Mouse (Mus musculus) CD4-positive, CD25-positive, alpha-beta regulatory T cell, adult 2 months (primary cell): Measurements from ENCODE around the gene Diras2.

Experiments
- DNase-seq: peaks from one replicate; pipeline ENCODE4 v3.0.0-alpha.2; 2012; ENCODE audit warnings: low read depth, low spot score

Diras2 gene

GRCm38 (mm10) chr13:52531121-52531520 is at the start of gene Diras2:
Diras2 (minus strand) TSS chr13:52531279.
- DNase-seq: no peak

GRCm38 (mm10) chr13:52578776-52579175 is 47.7 kb upstream of the Diras2 start:
- DNase-seq: no peak

GRCm38 (mm10) chr13:52577939-52578338 is 46.9 kb upstream of the Diras2 start:
- DNase-seq: no peak

GRCm38 (mm10) chr13:52577326-52577920 is 46.3 kb upstream of the Diras2 start:
- no peak for DNase-seq

DNA sequence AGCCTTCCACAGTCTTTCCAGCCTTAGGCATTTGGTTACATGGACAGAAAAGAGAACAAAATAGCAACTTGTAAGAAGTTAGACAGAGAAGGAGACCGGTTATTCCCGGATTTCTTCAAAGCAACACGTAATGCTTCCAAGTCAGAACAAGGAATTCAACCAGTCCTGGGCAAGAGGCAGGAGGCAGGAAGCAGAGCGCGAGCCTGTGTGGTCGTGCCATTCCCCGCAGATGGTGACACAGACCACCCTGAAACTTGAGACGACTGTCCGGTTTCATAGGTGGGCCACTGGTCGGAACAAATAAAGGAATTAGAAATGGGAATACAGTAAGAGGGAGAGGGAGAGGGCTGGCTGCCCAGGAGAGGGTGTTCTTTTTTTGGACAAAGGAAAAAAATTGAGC is 45.8 kb upstream of the Diras2 start:
- DNase-seq: no peak

GRCm38 (mm10) chr13:52576021-52576614 is 45.0 kb upstream of the Diras2 start:
- DNase-seq: no peak

DNA sequence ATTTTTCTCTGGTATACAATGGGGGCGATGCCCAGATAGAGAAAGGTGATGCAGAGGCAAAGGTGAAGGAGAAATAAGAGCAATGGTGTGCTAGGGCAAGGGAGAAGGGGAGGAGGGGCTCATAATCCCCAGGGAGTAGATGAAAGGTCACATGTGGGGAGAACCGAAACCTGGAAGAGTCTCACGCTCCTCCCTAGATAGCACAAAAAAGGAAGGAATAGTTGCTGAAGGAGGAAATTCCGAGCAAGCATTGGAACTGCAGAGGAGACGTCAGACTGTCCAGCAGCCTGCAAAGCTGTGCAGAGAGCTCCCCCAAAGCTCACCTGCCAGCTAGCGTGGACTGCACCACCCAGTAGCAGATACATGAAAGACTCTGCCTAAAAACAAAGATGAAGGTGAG is 44.4 kb upstream of the Diras2 start:
- no peak for DNase-seq

GRCm38 (mm10) chr13:52574311-52574710 is 43.2 kb upstream of the Diras2 start:
- no peak for DNase-seq

DNA sequence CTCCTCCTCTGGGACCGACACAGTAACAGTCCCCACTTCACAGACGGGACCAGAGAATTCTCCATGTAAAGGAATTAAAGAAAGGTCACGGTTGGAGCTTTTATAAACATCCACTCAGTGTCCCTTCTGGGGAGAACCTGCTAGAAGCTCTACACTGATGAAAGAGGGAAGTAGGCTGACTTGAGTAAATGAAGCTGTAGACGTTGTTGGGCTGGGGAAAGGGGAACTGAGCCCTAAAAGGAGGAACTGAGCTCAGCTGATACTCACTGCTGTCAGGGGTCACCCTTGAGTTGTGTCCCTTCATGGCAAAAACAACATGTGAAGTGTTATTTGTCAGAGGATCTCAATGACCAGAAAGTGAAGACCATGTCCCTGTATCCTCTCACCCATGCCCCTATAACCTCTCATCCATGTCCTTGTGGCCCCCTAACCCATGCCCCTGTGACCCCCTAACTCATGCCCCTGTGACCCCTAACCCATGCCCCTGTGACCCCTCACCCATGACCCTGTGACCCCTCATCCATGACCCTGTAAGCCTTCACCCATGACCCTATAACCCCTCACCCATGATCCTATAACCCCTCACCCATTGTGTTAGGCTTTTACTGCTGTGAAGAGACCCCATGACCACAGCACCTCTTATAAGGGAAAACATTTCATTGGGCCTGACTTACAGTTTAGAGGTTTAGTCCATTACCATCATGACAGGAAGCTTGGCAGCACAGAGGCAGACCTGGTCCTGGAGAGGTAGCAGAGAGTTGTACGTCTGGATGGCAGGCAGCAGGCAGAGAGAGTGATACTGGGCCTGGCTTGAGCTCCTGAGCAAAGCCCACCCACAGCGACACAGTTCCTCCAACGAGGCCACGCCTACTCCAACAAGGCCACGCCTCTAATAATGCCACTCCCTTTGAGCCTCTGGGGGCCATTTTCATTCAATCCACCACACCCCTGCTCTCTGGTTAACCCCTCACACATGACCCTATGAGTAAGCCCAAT is 41.7 kb upstream of the Diras2 start:
- peak; percentile 11 for DNase-seq

GRCm38 (mm10) chr13:52571591-52572384 is 40.7 kb upstream of the Diras2 start:
- no peak for DNase-seq

DNA sequence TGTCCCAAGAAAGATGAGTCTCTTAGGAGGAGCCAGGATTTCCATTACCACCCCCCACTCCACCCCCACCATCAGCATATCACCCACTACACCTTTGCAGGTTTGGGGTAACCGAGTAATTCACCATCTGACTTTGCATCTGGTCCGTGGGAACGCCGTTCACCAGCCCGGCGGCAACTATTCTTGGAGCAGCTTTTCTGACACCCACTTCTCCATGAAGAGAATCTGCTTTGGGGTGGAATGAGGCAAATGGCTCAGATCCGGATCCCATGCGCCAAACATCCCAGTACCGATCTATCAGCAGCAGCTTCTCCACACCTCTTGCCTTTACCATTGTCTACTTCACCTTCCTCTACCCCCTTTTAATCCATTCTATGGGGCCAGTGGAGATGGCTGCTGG is 39.2 kb upstream of the Diras2 start:
- DNase-seq: no peak

GRCm38 (mm10) chr13:52569194-52569769 is 38.2 kb upstream of the Diras2 start:
- DNase-seq: no peak

DNA sequence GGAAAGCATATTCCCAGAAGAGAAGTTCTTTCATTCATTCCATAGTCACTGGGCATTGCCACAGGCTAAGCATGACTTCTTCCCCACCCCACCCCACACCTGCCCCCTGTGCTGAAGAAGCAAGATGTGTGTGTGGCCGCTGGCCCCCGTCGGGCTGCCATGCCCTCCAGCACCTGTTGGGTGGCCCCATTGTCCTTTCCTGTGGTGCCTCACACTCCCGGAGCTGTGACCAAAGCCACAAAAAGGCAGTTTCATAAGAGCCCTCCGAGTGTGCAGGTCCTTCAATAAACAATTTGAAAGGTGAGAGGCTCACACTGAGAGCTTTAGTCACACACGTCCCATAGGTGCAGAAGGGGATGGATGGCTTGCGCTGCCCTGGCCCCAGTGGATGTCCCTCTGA is 35.7 kb upstream of the Diras2 start:
- no peak for DNase-seq

GRCm38 (mm10) chr13:52566188-52566760 is 35.2 kb upstream of the Diras2 start:
- no peak for DNase-seq

DNA sequence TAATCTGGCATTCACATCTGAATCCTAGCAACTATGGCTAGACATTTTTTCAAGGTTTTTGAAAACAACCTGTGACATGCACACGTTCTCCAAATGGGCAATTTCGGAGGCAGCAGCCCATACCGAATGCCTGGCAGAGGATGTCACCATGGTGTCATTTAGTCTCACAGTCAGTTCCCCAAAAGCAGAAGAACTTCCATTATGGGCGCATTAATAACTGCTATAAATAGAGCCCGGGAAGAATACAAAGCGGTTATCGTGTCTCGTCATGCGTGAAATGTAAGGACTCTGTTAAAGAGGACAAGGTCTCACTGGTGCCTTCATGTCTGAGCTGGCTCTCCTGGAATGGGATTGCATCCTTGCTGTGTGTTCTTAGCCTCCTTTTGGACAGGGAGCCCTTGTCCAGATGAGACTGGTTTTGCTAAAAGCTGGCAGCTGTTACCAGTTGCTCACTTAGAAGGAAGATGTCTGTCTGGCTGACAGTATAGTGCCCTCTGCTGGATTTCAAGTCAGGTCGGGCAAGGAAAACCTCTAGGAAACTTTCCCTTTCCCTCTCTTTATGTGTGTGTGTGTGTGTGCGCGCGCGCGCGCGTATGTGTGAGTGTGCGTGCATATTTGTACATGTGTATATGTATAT is 34.1 kb upstream of the Diras2 start:
- no peak for DNase-seq

DNA sequence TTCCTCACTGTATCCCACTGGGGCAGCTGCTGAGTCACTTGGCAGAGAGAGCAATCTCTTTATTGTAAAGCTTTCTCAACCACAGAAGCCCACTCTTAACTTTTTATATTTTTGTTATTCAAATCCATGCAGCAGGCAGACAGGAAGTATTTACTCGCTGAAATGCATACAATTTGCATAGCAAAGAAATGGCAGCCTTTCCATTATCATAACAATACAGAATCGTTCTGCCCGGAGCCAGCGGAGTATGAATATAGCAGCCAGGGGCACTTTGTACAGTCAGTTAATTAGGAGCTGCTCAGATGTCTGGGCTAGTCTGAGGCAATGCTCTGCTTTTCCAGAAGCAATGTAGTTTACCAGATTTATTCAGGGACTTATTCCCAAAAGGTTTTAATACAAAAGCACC is 31.1 kb upstream of the Diras2 start:
- no peak for DNase-seq

DNA sequence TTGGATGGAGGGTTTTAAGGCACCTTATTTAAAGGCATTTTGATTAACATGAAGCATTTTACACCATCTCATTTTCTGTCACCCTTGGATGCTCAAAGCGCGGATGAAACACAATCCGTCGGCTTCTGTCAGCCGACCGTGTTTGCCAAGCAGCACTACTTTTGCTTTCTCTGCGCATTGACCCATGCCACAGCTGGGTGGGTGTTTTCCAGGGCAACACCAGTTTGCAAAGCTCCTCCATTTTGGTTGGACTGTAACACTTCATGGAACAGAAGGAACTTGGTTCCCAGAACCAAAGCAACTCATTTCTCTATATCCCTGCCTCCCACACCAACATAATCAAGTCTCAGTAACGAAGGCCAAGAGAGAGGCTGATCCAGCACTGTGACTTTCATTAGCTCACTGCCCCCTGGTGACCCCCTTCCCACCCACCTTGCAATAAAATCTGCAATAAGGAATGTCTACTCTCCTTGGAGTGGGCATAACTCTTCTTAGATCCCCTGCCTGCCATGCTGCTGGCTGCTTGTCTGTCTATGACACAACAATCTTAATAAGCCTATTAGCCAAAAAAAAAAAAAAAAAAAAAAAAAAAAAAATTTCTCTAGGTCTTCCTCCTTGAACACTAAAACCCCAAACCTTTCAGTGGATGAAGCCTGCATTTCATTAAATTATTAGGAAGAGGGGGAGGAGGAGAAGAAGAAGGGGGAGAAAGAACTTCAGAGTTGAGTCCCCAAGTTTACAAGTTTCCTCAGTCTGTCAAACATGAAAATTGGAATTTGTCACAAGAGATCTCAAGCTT is 30.5 kb upstream of the Diras2 start:
- DNase-seq: no peak

DNA sequence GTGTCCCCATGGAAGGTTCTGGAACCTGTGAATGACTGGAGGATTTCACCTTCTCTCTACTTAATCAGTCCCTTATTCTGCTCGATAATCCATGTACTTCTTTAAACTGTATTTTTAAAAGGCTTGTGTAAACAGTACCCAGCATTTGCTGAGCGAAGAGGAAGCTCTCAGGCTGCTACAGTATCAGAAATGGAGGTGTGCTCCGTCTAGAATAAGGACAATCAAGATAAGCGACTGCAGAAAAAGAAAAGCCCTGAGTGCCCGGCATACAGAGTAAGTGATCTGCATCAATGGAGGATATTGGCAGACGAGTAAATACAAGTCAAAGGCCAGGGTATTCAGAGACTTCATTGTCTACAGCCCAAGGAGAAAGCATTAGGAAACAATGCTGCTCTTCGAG is 26.3 kb upstream of the Diras2 start:
- no peak for DNase-seq

DNA sequence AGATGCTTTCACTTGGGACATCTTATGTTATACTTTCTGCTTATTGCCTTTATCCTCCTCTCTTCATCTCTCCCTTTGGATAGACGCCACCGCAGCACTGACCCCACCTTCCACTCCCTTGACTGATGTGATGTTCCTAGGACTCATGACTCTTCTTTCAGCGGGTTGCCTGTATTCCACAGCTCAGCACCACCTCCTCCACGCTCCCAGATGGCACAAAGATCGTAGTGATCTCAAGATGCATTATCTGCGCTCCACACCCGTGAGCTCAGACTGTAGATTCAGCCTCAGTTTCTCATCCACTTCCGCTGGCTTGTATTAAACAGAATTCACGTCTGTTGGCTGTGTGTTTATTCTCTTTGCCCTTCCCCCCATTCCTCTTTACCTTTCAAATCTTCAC is 23.6 kb upstream of the Diras2 start:
- DNase-seq: no peak
